Mouse (Mus musculus): ENCODE data around the gene Mier2.
A peak's percentile ranks its signal among the peaks of the same experiment; 100 is the strongest.

The Mier2 gene

DNA sequence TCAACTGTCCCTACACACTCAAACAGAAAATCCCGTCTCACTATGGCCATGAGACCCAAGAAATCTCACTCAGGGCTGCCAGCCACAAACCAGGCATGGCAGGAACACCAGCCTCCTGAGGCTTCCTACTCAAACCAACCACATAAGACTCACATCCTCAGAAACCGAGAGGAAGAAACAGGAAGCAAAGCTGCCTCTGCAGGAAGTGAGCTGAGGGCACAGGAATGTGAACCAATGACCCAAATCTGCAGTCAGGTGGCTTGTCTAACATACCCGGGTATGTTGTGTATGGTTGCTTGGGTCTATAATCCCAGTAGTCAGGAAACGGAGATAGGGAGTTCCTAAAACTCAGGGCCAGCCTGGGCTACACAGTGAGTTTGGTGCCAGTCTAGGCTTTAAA, 16.1 kb downstream of the Mier2 start:
- no peak for DNase-seq

DNA sequence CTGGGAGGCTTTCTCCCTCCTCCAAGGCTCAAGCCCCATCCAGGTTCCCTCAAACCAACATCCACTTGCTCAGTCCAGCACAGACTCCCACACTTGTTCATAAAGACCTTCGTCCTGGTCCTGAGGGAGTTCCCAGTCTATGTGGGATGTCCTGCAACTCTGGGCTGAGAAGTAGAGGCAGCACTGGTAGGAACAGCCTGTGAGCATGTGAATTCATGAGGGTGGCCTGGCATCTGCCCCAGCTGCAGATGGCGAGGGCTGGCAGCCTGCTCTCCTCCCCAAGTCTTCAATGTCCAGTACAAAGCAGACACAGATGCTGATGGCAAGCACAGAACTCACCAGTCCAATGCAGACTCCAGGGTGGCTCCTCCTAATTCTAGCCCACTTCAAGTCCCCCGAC, 16.7 kb downstream of the Mier2 start:
- DNase-seq: no peak

DNA sequence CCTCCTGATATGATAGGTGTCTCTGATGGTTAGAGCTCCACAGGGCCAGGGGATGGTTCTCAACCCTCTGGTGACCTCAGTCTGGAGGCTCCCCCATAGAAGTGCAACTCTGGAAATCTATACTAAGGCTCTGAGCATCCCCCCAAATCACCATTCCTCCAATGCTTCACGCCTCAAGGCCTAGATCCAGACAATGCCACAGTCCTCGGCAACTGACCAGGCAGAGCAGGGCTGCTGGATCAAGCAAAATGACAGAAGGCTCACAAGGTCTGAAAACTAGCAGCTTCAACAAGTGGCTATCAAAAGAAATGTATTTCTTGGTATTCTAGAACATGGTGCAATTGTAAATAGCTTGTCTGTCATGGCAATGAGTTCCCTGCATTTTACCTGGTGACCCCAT, 17.2 kb downstream of the Mier2 start:
- no peak for DNase-seq

DNA sequence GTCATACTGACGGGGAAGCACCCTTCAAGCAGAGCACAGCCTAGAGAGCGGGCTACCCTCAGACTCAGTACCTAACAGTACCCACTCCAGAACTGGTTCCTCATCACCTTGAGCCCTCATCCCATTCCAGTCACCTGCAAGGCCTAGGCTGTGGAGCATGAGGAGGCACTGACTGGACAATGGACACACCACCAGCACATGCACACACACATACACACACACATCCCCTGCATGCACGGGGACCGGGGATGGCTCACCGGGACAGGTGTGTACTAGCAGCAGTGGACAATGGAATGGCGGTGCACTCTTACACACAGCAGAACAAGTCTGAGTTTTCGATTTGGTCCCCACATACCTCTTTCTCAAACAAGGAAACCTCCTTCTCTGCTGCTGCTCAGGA, 17.7 kb downstream of the Mier2 start:
- DNase-seq: no peak

DNA sequence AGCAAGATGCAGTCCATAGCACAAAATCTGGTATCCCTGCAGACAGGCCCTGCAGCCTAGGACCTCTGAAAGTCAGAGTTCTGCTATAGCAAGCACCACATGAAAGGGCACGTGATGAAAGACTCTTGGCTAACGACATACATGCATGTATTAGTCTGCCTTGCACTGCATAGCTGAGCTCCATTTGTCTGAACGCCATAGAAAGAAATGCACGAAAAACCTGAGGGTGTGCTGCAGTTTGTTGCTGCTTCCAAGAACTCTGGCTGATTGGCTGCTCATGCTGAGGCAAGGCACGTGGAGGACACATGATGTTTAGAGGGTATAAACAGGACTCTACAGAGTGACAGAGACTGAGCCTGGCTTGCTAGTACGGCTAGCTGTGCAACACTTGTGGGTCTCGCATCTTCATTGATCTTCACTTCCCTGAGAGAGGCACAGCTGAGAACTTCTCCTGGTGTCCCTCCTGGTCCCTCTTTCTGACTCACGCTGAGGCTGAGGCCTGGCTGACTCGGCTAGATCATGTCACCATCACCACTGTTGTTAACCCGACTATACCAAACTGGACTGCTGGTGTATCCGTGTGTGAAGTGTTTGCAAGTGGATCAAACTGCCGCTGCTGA, 18.4 kb downstream of the Mier2 start:
- DNase-seq: no peak

DNA sequence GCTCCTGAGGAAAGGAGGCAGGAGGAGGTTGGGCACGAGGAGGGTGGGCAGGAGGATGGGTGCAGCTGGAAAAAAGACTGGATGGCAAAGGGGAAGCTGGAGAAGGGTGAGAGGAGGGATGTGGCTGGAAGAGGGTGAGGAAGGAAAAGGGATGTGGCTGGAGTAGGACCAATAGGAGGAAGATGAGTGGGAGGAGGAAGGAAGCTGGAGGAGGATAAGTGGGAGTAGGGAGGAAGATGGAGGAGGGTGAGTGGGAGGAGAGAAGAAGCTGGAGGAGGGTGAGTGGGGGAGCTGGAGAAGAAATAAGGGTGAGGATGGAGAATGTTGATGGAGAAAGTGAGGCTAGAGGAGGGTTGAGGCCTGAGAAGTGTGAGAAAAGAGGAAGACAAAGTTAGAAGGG, 19.6 kb downstream of the Mier2 start:
- no peak for DNase-seq

DNA sequence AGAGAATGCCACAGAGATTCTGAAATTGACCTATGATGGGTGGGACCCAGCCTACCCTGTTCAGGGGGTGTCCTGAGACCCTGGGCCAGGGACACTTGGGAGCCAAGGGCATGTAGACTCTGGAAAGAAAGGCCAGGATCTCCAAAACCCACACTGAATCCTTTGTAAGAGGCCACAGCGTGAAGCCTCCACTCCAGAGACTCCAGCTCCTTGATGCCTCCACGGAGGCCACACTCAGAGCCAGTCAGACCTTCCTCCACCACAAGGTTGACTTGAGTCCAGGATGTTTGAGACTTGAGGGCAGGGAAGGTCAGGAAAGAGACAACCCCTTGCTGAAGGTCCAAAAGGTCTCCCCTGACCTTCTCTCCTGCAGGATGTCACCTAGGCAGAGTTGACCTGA, 20.6 kb downstream of the Mier2 start:
- DNase-seq: no peak

DNA sequence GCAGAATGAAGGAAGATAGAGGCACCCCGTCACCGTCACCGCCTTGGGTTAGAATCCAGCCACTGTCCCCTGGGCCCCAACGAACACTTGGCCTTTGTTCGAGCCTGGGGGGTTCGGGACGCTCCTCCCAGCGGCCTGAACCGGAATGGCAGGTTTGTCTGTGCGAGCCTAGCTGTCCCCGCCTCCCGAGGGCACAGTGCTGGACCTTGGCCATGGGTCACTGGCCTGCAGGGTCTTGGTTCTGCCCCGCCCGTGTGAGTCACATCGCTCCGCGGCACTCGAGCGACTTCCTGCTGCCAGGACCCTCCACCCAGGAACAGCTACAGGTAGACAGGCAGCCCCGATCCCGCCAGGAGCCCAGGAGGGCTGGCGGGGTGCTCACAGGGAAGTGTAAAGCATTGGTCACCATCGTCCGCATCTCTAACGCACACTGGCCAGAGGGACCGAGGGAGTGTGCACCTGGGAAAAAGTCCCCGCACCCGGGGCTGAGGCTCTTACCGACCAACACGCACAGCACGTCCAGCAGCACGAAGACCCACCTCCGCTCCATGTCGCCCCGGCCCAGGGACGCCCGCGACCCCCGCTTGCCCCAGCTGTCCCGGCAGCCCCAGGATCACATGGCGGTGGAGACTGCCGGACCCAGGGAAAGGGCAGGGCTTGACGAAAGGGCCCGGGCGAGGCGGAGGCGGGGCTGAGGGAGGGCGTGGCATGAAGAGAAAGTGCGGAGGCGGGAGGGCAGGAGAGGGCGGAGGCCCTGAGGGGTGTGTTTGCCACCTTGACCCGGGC, 21.7 kb downstream of the Mier2 start, which contains the start of gene Plpp2:
Plpp2 (minus strand) TSS at position 671 of the 786 bp plus-strand sequence.
- DNase-seq: peak; percentile 54

DNA sequence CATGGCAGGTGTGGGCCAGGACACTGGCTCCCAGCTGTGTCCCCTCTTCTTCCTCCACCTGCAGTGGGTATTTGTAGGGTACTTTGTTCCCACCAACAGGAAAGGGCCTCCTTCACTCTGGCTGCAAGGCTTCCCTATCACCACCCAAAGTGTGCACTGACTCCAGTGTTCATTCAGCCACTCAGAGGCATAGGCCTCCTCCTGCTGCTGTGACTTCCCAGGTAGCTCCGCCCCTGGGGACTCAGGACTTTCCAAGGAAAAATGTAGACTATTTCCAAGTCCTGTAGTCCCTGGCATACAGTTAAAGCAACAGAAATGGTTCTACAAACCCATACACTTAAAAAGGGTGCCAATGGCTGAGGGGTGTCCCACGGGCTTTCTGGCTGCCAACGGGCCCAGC, 22.3 kb downstream of the Mier2 start:
- DNase-seq: no peak

DNA sequence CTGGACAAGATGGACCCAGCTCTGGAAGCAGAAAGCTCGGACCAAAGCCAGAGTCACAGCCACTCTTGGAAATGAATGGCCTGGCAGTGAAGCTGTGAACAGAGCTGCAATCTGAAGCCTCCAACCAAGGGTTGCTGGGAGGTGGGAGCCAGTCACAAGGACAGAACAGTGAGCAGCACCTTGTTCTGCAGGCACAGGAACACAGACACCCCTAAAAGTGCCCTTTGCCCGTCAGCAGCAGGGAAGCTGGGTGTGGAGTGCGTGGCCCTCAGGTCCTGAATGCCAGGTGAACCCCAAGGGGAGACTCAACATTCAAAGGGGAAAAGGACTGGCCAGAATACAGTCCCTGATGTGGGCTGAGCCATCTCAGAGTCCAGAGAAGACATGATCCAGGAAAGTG, 23.4 kb downstream of the Mier2 start:
- no peak for DNase-seq

DNA sequence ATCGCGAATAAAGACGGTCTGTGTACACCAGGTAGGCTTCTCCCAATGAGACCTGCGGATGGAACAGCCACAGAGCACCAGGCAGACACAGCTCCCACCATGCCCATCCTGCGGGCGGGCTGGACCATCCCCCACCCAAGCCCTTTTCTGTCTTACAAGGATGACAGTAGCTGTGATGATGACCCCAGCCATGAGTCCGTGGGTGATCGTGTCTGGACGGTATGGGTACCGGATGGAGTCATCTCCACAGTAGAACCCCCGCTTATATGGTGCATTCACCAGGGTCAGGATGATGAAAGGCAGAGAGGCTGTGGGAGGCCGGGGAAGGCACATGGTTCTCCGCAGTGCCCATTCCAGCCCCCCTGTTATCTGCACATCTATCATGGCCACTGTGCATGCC, 24.3 kb downstream of the Mier2 start:
- DNase-seq: no peak

DNA sequence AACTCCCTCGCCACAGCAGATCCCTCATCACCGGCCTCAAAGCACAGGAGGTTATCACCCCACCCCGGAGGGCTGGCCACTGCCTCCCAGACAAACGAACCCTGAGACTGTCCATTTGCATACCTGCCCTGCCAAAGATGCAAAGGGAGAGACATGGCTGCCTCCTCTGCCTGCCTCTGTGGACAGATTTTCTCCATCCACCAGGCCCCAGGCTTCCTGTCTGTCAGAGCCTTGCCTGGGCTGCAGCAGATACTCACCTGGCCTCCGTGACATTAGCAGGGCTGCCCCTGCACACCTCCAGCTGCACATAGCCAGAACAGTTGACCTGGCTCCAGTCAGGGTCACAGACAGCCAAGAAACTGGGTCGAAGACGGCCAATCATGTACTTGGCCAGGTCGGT, 24.8 kb downstream of the Mier2 start:
- no peak for DNase-seq

DNA sequence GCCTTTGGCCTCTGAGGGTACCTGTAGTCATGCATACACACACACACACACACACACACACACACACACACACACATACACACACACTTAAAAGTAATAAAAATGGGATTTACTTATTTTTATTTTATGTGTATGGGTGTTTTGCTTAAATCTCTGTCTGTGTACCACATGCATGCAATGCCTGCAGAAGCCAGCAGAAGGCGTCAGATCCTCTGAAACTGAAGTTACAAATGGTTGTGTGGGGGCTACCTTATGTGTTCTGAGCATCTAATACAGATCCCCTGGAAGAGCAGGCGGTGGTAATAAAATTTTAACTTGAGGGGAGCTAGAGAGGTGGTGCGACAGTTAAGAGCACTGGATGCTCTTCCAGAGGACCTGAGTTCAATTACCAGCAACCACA, 26.9 kb downstream of the Mier2 start:
- no peak for DNase-seq

DNA sequence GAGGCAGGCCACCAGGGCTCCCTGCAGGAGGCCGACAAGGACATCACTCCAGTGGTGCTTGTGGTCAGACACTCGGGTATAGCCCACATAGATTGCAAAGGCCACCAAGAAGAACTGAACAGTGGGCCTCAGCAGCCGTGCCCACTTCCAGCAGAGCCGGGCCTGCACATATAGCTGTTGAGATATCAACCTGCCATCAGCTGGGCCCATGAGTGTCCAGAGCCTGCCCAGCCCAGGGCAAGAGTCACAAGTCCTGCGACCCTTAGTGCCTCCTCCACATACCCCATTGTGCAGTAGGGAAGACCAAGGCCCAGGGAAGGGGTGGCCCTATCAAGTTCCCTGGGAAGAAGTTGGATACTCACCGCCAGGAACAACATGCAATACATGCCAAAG, 27.6 kb downstream of the Mier2 start:
- no peak for DNase-seq

DNA sequence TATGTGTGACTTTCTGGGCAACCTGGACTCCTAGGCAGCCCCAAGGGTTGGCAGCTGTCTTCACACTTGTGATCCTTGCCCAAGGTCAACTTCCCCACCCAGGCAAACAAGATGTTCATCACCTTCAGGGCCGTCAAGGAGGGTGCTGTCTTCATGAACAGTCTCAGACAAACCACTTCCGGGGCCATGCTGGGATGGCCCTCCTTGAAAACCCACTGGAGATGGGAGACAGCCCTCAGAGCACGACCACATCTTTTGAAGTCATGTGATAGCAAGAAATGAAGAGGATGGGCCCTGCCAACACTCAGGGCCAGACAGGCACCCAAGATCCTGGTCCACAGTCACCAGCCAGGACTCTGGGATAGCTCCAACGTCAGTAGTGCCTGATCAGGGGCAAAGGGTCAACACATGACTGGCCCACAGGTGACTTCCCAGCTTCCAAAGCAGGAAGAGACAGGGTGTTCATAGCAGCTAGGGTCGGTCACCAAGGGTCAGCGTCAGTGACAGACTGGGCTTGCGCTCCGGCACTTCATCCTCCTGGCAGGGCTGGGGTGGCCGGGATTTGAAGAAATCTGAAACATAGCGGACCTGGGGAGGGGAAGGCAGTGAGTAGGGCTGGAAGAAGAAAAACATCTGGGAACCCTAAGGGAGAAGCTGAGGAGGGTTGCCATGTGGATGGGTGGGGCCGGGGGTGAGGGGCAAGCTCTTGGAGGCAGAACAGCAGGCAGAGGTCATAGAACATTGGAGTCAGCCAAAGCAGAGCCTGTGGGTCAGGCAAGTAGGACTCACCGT, 28.1 kb downstream of the Mier2 start:
- no peak for DNase-seq

DNA sequence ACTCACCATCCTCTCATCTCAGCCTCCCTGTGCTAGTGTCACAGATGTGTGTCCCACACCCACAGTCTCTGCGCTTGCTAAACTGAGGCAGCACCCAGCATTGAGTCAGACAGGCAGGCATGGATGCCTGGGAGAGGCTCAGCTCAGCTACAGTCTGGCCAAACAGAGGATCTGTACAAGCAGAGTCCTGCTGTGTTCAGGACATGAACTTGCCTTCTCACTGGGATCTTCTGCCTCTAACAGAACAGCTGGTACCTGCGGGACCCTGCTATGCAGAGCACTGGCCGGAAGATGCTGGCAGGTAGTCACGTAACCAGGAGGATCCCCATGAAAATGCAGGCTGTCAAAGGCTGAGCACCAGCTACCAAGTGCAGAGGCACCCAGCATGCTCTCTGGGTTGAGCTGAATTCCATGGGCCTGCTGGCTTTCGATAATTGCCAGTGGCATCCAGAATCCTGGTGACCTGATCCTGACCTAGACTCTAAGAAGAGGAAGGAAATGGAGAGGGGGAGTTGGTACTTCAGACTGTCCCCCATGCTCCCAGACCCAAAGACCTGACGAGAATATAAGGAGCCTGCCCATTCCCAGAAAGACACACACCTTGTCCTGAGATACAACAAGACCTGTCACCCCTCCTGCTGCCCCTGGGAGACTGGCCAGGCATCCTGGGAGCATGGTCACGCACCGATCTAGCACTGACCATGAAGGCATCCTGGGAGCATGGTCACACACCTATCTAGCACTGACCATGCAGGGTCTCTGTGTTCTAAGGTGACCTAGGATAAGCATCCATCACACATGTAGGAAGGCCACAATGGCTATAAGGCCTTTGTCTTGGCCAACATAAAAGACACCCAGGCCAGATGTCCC, 29.3 kb downstream of the Mier2 start:
- DNase-seq: no peak

DNA sequence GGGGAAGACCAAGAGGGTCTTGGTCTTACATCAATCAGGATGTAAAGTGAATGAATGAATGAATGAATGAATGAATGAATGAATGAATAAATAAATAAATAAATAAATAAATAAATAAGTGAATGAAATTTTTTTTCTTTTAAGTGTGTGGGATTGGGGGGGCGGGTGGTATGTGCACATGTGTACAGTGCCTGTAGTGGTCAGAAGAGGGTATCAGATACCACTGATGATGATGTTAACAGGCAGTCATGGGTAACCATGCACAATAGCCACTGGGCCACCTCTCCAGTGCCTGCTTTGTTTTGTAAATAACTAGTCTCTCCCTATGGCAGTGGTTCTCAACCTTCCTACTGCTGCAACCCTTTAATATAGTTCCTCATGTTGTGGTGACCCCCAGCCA, 30.6 kb downstream of the Mier2 start:
- DNase-seq: no peak

DNA sequence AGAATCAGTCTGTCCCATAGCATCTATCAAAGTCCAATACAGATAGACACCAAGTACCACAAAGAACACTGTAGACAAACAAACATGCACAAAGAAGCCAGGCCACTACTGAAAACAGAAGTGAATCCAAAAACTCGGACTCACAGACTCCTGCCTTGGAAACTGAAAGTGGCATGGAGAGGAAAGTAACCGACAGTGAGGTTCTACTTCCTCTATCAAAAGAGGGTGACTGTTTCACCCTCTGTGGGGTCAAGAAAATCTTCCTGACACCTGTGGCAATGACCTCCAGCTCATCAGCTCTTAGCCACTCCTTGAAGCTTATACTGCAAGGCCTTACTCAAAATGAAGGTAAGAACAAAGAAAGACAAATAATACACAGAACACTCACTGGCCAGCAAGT, 48.3 kb downstream of the Mier2 start:
- no peak for DNase-seq

DNA sequence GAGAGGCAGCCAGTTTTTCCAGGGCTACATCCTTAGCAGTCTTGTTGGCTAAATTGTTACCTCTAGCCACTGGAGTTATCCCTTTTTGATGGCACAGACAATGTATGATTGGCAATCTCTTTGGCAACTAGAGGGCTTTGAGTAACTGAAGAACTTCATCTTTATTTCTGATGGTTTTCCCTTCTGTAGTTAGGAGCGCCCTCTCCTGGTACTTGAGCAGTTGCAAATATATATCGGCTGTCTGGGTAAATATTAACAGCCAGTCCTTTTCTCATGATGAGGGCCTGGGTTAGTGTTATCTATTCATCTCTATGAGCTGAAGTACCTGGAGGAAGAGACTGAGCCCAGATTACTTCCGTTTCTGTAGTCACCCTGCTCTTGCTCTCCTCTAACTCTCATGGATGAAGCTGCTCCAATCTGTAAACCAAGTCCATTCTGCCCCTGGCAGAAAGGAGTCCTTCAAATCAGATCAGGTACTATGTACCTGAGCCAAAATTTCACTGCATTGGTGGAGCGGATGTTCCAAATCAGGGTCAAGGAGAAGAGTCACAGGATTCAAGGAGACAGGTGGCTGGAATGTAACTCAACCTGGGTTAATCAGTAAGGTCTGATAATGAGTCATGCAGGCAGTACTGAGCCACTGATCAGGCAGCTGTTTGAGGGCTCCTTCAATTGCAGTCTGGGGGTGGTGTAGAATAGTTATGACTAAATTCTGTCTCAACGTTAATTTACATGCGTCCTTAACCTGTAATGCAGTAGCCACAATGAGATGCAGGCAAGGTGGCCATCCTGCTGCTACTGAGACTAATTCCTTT, 52.0 kb downstream of the Mier2 start:
- no peak for DNase-seq

DNA sequence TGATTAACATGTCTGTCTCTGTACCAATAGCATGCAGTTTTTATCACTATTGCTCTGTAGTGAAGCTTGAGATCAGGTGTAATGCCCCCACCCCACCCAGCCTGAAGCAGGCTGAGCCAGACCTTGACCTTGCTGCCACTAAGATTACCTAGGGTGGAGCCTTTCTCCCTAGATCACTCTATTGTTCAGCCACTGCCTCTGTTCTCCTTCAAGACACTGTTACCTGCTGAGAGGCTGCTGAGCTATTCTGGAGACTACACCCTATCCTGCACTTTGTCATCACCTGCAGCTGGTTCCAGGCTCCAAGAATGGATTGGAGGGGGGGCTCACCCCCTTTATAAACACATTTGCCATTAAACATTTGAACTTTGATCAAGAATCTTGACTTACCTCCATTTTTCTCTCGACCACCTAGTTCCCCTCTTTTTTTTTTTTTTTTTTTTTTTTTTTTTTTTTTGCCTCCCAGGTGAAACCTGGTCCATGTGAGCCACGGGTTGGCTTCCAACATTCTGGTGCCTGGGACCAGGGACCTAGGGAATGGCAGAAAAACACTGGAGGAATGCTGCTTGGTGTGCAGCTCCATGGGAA, 58.2 kb downstream of the Mier2 start:
- no peak for DNase-seq

DNA sequence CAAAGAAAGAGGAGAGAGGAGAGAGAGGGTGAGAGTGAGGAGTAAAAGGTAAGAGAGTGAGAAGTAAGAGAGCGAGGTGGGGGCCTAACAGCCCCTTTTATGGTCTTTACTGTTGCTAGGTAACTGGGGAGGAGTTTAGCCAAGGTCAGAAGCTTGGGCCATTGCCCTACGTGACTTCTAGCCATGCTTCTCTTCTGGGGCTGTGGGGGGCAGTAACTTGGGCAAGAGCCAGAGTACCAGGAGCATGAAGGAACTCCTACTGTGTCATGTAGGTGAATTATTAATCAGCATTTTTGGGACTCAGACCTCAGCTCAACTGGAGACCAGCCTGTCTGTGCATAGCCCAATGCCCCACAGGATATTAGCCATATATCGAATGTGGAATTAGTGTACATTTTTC, 59.1 kb downstream of the Mier2 start:
- no peak for DNase-seq
